Mouse (Mus musculus) stomach, embryonic 15.5 days (tissue): Measurements from ENCODE around the gene Dbh. TPM values are rescaled to one million over a fixed set of nuclear protein-coding genes. Genes with fewer than 3 reads are reported as not detected.
A peak's percentile ranks its signal among the peaks of the same experiment; 100 is the strongest.

Source experiments
- ATAC-seq: fragments of 200-750 bp; cut with Nextera tagmentation; 2 replicates; pipeline ENCODE4 v1.8.0; 2017; ENCODE audit warnings: low read depth, moderate number of reproducible peaks, moderate TSS enrichment; ENCODE audit not compliant: insufficient read depth, low FRiP score
- H3K27ac ChIP-seq: fragments of 300-500 bp; sonication (generic); 2 replicates; pipeline ENCODE4 v1.5.1; 2015; ENCODE audit warnings: mild to moderate bottlenecking, inconsistent platforms
- H3K27me3 ChIP-seq: fragments of 300-500 bp; sonication (generic); replicated peaks from 2 replicates; pipeline ENCODE4 v1.6.1; 2015; ENCODE audit warnings: inconsistent platforms
- H3K36me3 ChIP-seq: fragments of 300-500 bp; sonication (generic); 2 replicates; pipeline ENCODE4 v1.6.1; 2015; ENCODE audit warnings: inconsistent platforms
- H3K4me1 ChIP-seq: fragments of 300-500 bp; sonication (generic); 2 replicates; pipeline ENCODE4 v1.6.1; 2015; ENCODE audit warnings: inconsistent platforms
- H3K4me2 ChIP-seq: fragments of 300-500 bp; sonication (generic); 2 replicates; pipeline ENCODE4 v1.6.1; 2015; ENCODE audit warnings: mild to moderate bottlenecking, inconsistent platforms
- H3K4me3 ChIP-seq: fragments of 300-500 bp; sonication (generic); replicated peaks from 2 replicates; pipeline ENCODE4 v1.5.1; 2015; ENCODE audit warnings: inconsistent platforms
- H3K9ac ChIP-seq: fragments of 300-500 bp; sonication (generic); 2 replicates; pipeline ENCODE4 v1.6.1; 2015; ENCODE audit warnings: inconsistent platforms
- H3K9me3 ChIP-seq: fragments of 300-500 bp; sonication (generic); 2 replicates; pipeline ENCODE4 v1.6.1; 2016; ENCODE audit warnings: inconsistent platforms
- WGBS: fragments of 180-500 bp; shearing (Covaris S2); methylation state at CpG from one replicate; pipeline ENCODE4 v1.1.7; 2015; 5-methylcytosine and 5-hydroxymethylcytosine counted together
- polyA plus RNA-seq: library from polyadenylated mRNA; unstranded; fragments of >200 nt; fragmentation: Nextera tagmentation; extraction: Ambion mirVana; gene quantifications from 2 replicates; pipeline ENCODE4 v1.2.1, GENCODE M21; 2015

Gene Dbh
- polyA plus RNA-seq, 1 experiment from 2014 or later: 3.1 TPM

DNA sequence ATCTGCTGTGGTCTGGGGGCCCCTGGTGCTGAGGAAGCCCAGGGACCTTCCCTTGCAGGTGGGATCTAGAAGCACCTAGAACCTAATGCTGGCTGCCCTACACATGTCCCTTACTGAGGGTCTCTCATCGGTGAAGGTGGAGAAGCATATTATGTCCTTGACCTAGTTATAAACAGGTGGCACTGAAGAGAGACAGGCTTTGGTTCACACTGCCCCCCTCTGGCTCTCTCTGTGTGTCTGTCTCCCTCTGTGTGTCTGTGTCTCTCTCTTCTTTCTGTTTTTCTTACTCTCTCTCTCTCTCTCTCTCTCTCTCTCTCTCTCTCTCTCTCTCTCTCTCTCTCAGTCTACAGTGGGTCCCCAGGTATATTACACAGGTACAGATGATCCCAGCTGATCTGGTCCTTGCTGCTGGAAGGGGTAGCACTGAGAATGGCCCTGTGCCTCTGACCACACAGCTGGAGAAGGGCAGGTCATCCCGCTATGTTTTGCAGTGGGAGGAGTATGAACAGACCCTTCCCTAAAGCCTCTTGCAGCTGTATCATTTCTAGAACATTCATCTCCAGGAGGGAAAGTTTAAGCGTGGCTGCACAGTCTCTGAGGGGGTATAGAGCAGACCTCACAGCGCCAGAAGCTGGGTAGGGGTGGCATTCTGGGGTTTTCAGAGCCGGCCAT, 63.9 kb downstream of the Dbh start:
- no peaks in the 10 kb centered on the region for H3K27me3 ChIP-seq
- H3K4me3 ChIP-seq: no peak overlapping the region
- 70% methylated on average over 5 of the region's 5 CpGs for WGBS
- no peaks in the 10 kb centered on the region for H3K36me3 ChIP-seq
- no peak overlapping the region for H3K27ac ChIP-seq
- no peaks in the 10 kb centered on the region for H3K9me3 ChIP-seq
- ATAC-seq: no peak
- H3K9ac ChIP-seq: no peak overlapping the region
- H3K4me2 ChIP-seq: no peak overlapping the region
- peaks cover 6% of the 10 kb centered on the region; the same call in 1 of the 2 replicates for H3K4me1 ChIP-seq

DNA sequence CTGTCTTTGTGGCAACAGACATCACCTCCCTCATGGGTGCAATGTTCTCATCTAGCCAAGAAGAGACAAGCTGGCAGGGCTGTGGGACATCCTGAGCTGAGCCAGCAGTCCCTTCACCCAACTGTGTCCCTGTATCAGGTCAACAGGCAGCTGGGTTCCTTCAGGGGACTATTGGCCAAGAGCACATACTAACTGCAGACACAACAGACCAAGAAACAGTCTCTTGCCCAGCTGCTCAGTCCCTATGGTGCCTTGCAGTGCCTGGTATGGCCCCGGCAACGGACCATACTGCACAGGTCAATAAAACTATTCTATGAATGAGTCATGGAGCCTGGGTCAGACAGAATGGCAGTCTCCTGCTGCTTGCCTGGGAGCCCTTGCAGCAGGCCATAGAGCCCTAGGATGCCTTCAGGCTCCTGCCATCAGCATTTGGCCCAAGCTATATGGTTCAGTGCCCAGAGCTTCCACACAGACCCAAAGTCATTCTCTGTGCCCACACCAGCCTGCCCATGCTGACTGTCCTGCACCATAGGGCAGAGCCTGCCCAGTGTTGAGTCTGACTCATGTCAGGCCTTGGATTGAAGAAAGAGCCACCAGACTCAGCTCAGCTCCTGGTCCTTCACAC, 64.6 kb downstream of the Dbh start:
- peaks cover 6% of the 10 kb centered on the region; the same call in 1 of the 2 replicates for H3K4me1 ChIP-seq
- no peaks in the 10 kb centered on the region for H3K9me3 ChIP-seq
- no peaks in the 10 kb centered on the region for H3K27me3 ChIP-seq
- no peak overlapping the region for H3K27ac ChIP-seq
- WGBS: 77% methylated on average over 2 of the region's 2 CpGs
- H3K36me3 ChIP-seq: no peaks in the 10 kb centered on the region
- no peak for ATAC-seq
- H3K4me3 ChIP-seq: no peak overlapping the region
- H3K9ac ChIP-seq: no peak overlapping the region
- H3K4me2 ChIP-seq: no peak overlapping the region

DNA sequence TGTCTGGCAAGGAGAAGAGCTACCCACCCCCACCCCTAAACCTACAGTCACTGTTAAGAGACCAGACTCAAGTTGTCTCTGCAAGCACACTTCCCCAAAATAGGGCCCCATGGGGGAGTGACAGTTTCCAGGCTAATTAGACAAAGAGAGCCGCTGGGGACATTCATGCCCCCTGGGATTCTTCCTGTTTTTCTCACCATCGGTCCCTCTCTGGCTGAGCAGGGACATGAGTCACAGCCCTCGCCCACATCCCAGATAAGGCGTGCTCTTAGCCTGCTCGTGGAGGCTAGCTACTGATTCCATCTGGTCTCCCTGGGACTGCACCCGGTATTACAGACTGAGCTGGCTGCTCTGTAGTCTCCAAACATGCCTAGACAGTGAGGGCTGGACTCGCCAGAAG, 67.3 kb downstream of the Dbh start:
- Histone ChIP-seq H3K4me1 (peaks cover 6% of the 10 kb centered on the region; the same call in 1 of the 2 replicates), H3K27me3 (no peaks in the 10 kb centered on the region), H3K4me2 (no peak overlapping the region), H3K9ac (no peak overlapping the region), H3K9me3 (no peaks in the 10 kb centered on the region), H3K27ac (peak overlapping the region; percentile 2; the same call in 1 of the 2 replicates), H3K36me3 (no peaks in the 10 kb centered on the region), H3K4me3 (no peak overlapping the region)
- ATAC-seq: peak; percentile 57; the same call in 1 of the 2 replicates
- WGBS: 18% methylated on average over 7 of the region's 7 CpGs

Other genes with a start within 250 kb of the Dbh start
- gene Surf2, start 248.9 kb upstream of the Dbh start, polyA plus RNA-seq: 40.4 and 40.8 TPM in 2 replicates
- 62.1 and 65.7 TPM in 2 replicates for gene Surf1, start 248.7 kb upstream of the Dbh start, polyA plus RNA-seq
- 212 and 245 TPM in 2 replicates for gene Surf4, start 231.3 kb upstream of the Dbh start, polyA plus RNA-seq
- gene Stkld1, start 231.2 kb upstream of the Dbh start, polyA plus RNA-seq: 0.08 TPM in 1 of 2 replicates, not detected in the other
- 40.0 and 44.6 TPM in 2 replicates for gene Rexo4, start 200.8 kb upstream of the Dbh start, polyA plus RNA-seq
- gene Adamts13, start 191.8 kb upstream of the Dbh start, polyA plus RNA-seq: 0.15 and 0.31 TPM in 2 replicates
- 61.6 and 65.4 TPM in 2 replicates for gene Cacfd1, start 155.3 kb upstream of the Dbh start, polyA plus RNA-seq
- 1.1 and 1.3 TPM in 2 replicates for gene Slc2a6, start 137.2 kb upstream of the Dbh start, polyA plus RNA-seq
- gene Mymk, start 93.1 kb upstream of the Dbh start, polyA plus RNA-seq: 0.28 and 1.3 TPM in 2 replicates
- 3.0 and 3.8 TPM in 2 replicates for gene Adamtsl2, start 85.9 kb upstream of the Dbh start, polyA plus RNA-seq
- gene Fam163b, start 22.7 kb upstream of the Dbh start, polyA plus RNA-seq: 0.15 and 0.19 TPM in 2 replicates
- gene Sardh, start 83.1 kb downstream of the Dbh start, polyA plus RNA-seq: 15.0 and 16.1 TPM in 2 replicates